Mouse (Mus musculus): ENCODE measurements around the gene Tnnc1. TPM values are rescaled to one million over a fixed set of nuclear protein-coding genes. Genes with fewer than 3 reads are reported as not detected.

Tnnc1 gene
- 0.69 TPM for polyA plus RNA-seq (2015; fragmentation: Illumina TruSeq; extraction: RNeasy Lipid Tissue Mini Kit (QIAGEN cat#74804); ENCODE audit: insufficient read depth, low replicate concordance)

GRCm38 (mm10) chr14:31208084-31208483 is at the start of gene Tnnc1:
TSS of gene Tnnc1 (plus strand) at chr14:31208312.

GRCm38 (mm10) chr14:31168425-31168824 is 39.7 kb upstream of the Tnnc1 start, which contains the start of gene Stab1:
TSS of gene Stab1 (minus strand) at chr14:31168641.

GRCm38 (mm10) chr14:31216846-31217245 is 8.7 kb downstream of the Tnnc1 start, which contains the start of gene Nisch:
TSS of gene Nisch (minus strand) at chr14:31216946.

GRCm38 (mm10) chr14:31217666-31218065 is 9.6 kb downstream of the Tnnc1 start, which contains the start of gene Sema3g:
TSS of gene Sema3g (plus strand) at chr14:31217860.

GRCm38 (mm10) chr14:31251084-31251604 is 43.0 kb downstream of the Tnnc1 start, which contains the start of the genes Phf7 and Bap1:
TSS of gene Phf7 (minus strand) at chr14:31251317.
TSS of gene Bap1 (plus strand) at chr14:31251450.

Other genes starting within 250 kb of the Tnnc1 start
- gene Glt8d1, start 206.9 kb upstream of the Tnnc1 start, polyA plus RNA-seq (2015; fragmentation: Illumina TruSeq; extraction: RNeasy Lipid Tissue Mini Kit (QIAGEN cat#74804); ENCODE audit: insufficient read depth, low replicate concordance): 61.0 TPM
- gene Spcs1, start 206.6 kb upstream of the Tnnc1 start, polyA plus RNA-seq (2015; fragmentation: Illumina TruSeq; extraction: RNeasy Lipid Tissue Mini Kit (QIAGEN cat#74804); ENCODE audit: insufficient read depth, low replicate concordance): 271 TPM
- 58.5 TPM for gene Pbrm1, start 189.2 kb upstream of the Tnnc1 start, polyA plus RNA-seq (2015; fragmentation: Illumina TruSeq; extraction: RNeasy Lipid Tissue Mini Kit (QIAGEN cat#74804); ENCODE audit: insufficient read depth, low replicate concordance)
- gene Gnl3, start 189.2 kb upstream of the Tnnc1 start, polyA plus RNA-seq (2015; fragmentation: Illumina TruSeq; extraction: RNeasy Lipid Tissue Mini Kit (QIAGEN cat#74804); ENCODE audit: insufficient read depth, low replicate concordance): 151 TPM
- gene Smim4, start 79.4 kb upstream of the Tnnc1 start, polyA plus RNA-seq (2015; fragmentation: Illumina TruSeq; extraction: RNeasy Lipid Tissue Mini Kit (QIAGEN cat#74804); ENCODE audit: insufficient read depth, low replicate concordance): 17.8 TPM
- 3.0 TPM for gene Nt5dc2, start 77.3 kb upstream of the Tnnc1 start, polyA plus RNA-seq (2015; fragmentation: Illumina TruSeq; extraction: RNeasy Lipid Tissue Mini Kit (QIAGEN cat#74804); ENCODE audit: insufficient read depth, low replicate concordance)
- 24.1 TPM for gene Stab1, start 39.7 kb upstream of the Tnnc1 start, polyA plus RNA-seq (2015; fragmentation: Illumina TruSeq; extraction: RNeasy Lipid Tissue Mini Kit (QIAGEN cat#74804); ENCODE audit: insufficient read depth, low replicate concordance)
- 231 TPM for gene Nisch, start 8.6 kb downstream of the Tnnc1 start, polyA plus RNA-seq (2015; fragmentation: Illumina TruSeq; extraction: RNeasy Lipid Tissue Mini Kit (QIAGEN cat#74804); ENCODE audit: insufficient read depth, low replicate concordance)
- gene Sema3g, start 9.5 kb downstream of the Tnnc1 start, polyA plus RNA-seq (2015; fragmentation: Illumina TruSeq; extraction: RNeasy Lipid Tissue Mini Kit (QIAGEN cat#74804); ENCODE audit: insufficient read depth, low replicate concordance): 5.0 TPM
- 18.6 TPM for gene Phf7, start 43.0 kb downstream of the Tnnc1 start, polyA plus RNA-seq (2015; fragmentation: Illumina TruSeq; extraction: RNeasy Lipid Tissue Mini Kit (QIAGEN cat#74804); ENCODE audit: insufficient read depth, low replicate concordance)
- 32.3 TPM for gene Bap1, start 43.1 kb downstream of the Tnnc1 start, polyA plus RNA-seq (2015; fragmentation: Illumina TruSeq; extraction: RNeasy Lipid Tissue Mini Kit (QIAGEN cat#74804); ENCODE audit: insufficient read depth, low replicate concordance)
- 0.15 TPM for gene Dnah1, start 115.6 kb downstream of the Tnnc1 start, polyA plus RNA-seq (2015; fragmentation: Illumina TruSeq; extraction: RNeasy Lipid Tissue Mini Kit (QIAGEN cat#74804); ENCODE audit: insufficient read depth, low replicate concordance)
- gene Capn7, start 128.3 kb downstream of the Tnnc1 start, polyA plus RNA-seq (2015; fragmentation: Illumina TruSeq; extraction: RNeasy Lipid Tissue Mini Kit (QIAGEN cat#74804); ENCODE audit: insufficient read depth, low replicate concordance): 75.4 TPM
- gene Sh3bp5, start 227.8 kb downstream of the Tnnc1 start, polyA plus RNA-seq (2015; fragmentation: Illumina TruSeq; extraction: RNeasy Lipid Tissue Mini Kit (QIAGEN cat#74804); ENCODE audit: insufficient read depth, low replicate concordance): 102 TPM